Mouse (Mus musculus) spleen, adult 18-20 months (tissue): ENCODE measurements around the gene Scpep1.
A peak's percentile ranks its signal among the peaks of the same experiment; 100 is the strongest.
"Not testable (repeated sequence)": the region's sequence is repeated elsewhere in the genome, so short reads cannot be mapped to it uniquely, and the experiment has no call there.

Experiments
- DNase-seq, 2 experiments: peaks; one replicate each; pipeline ENCODE4 v3.0.0; 2022; ENCODE audit warnings: mixed read lengths in 2 of 2

Gene Scpep1

DNA sequence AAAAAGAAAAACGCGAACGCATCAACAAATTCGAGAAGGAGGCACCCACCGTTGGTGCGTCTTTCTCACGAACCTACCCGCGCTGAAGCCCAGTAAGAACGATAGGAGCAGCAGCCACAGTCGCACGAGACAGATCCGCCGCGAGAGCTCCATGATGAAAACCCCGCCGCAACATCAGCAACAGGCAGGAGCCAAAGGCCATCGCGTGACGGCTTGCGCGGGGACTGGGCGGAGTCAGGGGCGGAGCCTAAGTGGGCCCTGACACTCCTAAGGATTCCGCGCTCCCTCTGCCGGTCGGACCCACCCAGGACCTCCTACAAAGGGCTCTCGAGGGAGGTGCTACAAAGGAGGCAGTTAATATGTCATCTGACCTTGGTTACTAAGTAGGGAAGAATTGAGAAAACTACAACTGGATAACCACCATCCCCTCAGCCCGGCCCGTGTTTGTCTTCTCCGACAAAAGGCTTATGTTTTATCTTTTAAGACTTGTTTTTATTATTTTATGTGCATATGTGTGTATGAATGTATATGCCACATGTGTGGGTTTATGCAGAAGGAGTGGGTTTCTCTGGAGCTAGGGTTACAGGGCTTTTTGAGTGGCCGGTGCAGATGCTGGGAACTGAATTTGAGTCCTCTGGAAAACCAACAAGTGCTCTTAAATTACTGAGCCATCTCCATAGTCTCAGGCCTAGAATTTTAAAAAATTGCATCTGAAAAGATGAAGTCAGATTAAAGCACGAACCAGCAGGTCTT is at the start of gene Scpep1:
Scpep1 (minus strand) TSS at position 249 of the 753 bp plus-strand sequence.
- DNase-seq, result peak; percentile 95 to 99

DNA sequence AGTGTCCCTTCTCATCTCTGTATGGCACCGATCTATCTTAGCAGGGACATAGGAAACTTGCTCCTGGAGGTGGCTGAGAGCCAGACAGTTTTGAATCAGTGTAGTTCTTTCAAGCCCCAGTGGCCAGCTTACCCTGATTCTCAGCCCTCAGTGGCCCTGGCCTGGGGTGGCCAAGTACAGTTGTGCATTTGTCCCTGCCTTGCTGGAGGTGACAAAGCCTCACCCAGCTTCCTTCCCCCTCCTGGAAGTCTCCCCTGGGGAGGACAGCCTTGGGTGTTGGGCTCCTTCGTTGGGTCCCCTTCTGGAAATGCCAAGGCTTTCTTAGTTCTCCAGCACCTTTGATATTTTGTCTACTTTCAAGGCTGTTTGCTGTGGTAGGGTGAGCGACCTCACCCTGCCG is 48.5 kb upstream of the Scpep1 start:
- DNase-seq, result no peak

DNA sequence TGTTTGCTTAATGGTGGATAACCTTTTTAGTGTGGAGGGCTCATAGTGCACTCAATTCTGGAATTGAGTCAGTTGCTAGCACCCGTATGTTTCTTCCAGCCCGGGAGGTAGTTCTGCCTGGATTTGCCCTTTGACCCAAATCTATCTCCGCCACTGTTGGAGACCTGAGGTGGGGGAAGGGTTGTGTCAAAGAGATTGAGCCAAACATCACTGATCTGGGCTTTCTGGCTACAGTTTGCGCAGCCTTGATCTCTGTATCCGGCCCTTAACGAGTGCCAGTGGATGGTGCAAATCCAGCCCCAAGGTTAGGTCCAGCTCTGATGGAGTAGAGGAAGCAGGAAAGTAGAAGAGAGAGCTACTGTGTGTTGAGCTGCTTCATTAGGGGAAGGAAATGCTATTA is 47.8 kb upstream of the Scpep1 start:
- no peak for DNase-seq

DNA sequence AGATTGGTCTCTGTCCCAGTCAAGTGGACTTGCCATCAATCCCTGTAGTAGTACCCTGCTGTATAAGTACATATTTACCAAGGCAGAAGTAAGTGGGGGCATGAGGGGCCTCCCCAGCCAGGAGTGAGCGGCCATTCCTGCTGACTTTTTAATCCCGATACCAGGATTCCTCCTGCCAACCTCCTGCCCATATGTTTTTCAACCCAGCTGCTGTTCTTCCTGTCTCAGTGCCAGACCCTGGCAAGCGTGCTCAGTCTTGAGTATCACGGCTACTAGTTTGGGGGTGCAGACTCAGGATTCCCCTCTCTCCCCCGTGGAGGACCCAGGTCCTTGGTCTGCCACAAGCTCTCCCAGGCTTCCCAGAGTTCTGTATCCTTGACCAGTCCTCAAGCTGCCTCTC is 47.4 kb upstream of the Scpep1 start:
- no peak for DNase-seq

DNA sequence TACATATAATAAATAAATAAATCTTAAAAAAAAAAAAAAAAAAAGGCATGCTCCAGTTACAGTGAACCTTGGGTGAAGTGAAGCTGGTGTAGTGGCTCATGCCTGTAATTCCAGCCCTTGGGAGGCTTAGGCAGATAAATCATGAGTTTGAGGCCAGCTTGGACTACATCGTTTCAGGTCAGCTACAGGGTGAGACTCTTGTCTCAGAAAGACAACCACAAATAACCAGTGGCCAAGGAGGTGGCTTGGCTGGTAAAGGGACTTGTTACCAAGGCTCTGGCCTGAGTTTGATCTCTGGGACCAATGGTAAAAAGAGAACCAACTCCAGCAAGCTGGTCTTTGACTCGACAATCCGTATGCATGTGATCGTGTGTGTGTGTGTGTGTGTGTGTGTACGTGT is 46.8 kb upstream of the Scpep1 start:
- DNase-seq, result no peak

DNA sequence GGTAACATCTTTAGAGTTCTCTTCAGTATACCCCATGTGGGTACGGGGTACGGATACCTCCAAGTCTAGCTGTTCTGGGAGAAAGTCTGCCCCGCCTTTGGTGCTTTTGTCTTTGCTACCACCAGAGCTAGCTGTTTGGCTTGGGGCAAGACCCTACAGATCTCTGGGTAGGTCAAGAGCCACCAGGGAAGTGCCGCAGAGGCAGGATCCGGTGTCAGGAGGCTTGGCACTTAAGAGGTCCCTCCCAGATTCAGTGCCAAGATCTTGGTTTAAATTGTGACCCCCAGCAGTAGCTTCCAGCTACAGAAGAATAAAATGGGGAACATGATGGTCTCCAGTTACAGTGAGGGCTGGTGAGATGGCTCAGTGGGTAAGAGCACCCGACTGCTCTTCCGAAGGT is 46.3 kb upstream of the Scpep1 start:
- DNase-seq, result no peak

DNA sequence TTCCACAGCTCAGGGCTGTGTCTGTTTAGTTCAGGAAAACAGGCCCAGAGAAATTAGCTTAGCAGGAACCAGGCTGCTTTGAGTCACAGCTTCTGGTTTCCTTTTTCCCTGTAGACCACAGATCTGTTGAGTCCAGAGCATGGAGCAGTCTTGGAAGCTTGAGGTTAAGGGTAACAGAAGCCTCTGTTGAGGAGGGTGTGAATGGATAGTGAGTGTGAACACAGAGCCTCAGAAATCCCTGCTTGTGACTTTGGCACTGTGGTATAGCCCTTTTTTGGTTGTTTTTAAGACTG is 45.2 kb upstream of the Scpep1 start:
- no peak for DNase-seq

DNA sequence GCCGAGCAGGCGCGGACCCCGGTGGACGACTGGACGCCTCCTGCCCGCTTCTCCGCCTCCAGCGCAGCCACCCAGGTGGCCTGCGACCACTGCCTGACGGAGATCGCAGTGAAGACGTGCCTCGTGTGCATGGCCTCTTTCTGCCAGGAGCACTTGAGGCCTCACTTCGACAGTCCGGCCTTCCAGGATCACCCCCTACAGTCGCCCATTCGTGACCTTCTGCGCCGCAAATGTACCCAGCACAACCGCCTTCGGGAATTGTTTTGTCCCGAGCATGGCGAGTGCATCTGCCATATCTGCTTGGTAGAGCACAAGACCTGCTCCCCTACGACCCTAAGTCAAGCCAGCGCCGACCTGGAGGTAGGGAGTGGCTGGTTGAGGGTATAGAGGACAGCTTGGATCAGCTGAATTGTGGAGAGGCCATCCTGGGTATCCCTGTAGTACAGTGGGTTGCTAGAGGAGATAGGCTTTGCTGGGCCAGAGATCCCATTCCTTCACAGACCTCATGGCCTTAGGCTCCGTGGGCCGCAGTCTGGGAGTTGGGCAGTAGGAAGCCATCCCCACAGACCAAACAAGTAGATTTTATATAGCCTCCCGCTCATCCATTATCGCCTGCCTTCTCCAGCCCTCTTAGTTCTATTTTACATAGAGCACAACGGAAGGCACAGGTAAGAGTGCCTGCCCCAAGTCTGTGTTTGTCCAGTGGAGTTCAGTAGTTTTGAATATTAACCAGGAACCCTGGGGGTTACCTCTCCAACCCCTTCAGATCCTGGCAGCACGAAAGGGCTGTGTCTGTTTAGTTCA is 44.7 kb upstream of the Scpep1 start:
- DNase-seq, result no peak

DNA sequence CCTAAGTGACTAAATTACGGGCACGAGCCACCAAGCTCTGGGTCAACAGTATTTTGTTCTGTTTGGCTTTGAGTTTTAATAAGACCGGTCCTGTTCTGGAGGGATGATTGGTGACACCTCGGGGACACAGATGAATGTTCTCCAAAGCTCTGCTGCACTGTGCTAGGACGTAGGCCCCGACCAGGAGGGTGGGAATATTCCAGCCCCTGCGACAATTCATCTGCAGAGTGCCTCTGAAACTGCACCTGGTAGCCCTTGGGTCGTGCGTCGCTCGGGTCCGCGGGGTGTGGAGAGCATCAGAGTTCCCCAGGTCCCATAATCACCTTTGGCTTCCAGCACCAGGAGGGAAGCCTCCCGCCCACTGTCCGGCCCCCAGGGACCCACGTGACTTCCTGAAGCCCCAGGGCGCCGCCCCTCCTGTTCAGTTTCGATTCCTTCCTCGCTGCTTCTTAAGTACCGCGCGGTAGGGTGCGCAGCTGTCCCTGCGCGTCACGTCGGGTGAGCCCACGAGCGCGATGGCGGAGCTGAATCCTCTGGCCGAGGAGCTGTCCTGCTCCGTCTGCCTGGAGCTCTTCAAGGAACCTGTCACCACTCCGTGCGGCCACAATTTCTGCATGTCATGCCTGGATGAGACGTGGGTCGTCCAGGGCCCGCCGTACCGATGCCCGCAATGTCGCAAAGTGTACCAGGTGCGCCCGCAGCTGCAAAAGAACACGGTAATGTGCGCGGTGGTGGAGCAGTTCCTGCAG is 43.9 kb upstream of the Scpep1 start, which contains the start of gene Trim25:
Trim25 (plus strand) TSS at position 403 of the 749 bp plus-strand sequence.
- DNase-seq, result peak; percentile 97 to 99

DNA sequence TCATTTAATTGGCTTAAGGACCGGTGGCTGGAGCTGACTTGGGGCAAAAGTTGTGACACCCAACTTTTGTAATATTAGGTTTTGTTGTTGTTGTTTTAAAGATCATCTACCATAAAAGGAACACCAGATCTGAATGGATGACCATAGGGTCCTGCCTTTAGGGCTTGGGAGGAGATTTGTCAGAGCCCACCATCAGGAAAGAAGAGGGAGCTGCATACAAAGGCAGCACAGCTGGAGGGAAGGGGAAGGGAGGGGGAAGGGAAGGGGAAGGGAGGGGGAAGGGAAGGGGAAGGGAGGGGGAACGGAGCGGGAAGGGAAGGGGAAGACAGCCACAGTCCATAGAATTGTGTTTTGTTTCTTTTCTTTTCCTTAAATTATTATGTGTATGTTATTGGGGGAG is 43.1 kb upstream of the Scpep1 start:
- DNase-seq, result no peak

DNA sequence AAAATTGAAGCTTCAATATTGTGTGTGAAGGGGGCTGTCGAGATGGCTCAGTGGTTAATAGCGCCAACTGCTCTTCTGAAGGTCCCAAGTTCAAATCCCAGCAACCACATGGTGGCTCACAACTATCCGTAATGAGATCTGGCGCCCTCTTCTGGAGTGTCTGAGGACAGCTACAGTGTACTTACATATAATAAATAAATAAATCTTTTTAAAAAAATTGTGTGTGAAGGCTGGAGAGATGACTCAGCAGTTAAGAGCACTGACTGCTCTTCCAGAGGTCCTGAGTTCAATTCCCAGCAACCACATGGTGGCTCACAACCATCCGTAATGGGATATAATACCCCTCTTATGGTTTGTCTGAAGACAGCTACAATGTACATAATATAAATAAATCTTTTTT is 42.1 kb upstream of the Scpep1 start:
- not testable (repeated sequence) for DNase-seq

DNA sequence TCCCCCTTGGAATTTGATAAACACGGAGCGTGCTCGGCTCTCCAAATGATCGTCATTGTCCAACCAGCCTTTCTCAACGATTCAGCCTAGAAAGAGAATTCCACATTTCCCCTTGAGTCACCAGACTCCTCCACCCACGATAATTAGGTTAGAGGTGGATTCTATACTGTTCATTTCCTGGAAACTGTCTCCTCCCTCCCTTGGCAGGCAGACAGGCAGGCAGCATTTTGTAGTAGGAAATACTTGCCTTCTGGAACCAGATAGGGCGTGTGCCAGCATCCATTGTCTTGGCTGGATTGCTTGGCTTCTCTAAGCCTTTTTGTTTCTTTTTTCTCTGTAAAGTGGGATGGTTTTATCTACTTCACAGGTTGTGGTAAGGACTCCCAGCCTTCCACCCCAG is 41.2 kb upstream of the Scpep1 start:
- no peak for DNase-seq

DNA sequence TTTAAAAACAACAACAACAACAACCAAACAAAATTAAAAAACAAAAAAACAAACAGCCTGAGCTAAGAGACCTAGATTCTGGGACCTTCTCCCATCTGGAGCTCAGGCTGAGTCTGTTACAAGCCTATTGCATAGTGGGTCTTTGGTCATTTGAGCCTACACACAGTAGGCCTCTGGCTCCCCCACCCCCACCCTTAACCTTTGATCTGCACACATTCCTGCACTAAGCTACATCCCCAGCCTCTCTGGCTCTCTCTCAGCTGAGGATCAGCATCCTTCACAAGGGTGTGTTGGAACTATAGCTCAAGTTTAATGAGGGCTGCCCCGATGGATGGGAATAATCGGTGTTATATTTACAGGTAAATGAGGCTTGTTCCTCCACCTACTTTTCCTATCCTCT is 40.4 kb upstream of the Scpep1 start:
- no peak for DNase-seq

DNA sequence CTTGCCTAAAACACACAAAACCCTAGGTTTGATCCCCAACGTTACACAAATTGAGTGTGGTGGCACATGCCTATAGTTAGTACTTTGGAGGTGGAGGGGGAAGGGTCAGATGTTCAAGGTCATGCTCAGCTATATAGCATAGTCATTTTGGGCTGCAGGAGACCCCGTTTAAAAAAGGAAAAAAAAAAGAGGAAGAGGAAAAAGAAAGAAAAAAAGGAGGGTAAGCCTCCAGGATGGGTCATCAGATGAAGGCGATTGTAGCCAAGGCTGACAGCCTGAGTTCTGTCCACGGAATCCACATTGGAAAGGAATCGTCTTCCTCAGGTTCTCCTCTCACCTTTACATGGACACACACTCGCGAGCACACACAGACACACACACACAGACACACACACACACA is 39.2 kb upstream of the Scpep1 start:
- DNase-seq, result no peak

DNA sequence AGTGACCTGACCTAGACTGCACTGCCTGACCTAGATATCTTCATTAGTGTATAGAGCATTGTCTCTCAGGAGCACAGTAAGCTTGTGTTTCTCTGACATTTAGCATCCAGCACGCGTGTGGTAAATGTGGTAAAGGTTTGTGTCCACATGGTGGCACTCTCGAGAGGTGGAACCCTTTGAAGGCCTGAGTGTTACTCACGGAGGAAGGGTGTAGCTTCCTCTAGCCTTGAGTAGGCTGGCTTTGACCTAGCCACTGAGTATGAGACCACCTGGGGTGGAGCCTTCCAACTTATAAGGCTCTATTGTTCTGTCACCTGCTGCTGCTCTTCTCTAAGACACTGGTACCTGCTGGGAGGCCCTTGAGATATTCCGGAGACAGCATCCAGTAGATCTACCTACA is 38.4 kb upstream of the Scpep1 start:
- peak; percentile 62 to 74 for DNase-seq

DNA sequence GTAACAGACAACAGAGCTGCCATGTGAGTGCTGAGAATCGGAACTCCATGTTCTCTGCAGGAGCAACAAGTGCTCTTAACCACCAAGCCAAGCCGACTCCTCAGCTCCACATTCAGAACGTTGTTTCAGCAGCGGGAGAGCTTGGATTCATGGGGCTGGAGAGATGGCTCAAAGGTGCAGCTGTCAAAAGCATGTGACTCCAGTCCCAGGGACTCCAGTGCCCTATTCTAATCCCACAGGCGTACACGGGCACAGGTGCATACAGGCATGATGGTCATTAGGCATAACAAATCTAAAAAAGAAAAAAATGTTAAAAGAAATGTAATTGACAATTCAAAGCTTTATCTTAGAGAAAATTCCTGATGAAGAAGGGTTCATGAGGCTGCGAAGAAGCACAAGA is 37.9 kb upstream of the Scpep1 start:
- no peak for DNase-seq

DNA sequence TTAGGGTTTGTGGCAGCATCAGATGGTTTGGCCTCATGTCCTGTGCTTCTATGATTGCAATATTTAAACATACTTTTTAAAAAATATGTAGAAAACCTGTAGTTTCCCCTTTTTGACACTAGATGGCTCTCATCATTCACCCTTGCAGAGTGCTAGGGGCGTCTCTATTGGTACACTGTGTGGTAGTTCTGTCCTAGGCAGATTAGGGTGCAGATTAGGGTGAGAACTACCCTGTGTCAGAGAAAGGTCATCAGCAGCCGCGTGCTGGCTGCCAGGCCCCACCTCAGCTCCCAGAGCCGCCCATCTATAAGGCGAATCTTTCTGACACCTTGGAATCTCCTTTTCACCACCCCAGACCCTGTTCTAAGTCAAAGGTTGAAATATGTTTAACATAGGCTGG is 34.3 kb upstream of the Scpep1 start:
- no peak for DNase-seq

DNA sequence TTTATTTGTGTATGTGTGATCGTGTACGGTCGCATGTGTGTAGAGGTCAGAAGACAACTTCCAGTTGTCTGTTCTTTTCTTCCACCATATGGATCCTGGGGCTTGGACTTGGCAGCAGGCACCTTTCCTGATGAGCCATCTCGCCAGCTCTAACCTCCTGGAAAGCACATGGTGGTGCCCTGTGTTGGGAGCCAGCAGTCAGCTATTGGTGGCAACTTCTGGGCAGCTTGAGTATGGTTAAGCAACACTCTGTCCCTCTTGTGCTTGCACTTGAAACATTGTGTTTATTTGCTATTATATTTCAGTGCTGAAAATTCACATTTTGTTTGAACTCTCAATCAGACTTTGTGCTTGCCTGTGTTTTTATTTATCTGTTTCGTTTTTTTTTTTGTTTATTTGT is 33.7 kb upstream of the Scpep1 start:
- no peak for DNase-seq

DNA sequence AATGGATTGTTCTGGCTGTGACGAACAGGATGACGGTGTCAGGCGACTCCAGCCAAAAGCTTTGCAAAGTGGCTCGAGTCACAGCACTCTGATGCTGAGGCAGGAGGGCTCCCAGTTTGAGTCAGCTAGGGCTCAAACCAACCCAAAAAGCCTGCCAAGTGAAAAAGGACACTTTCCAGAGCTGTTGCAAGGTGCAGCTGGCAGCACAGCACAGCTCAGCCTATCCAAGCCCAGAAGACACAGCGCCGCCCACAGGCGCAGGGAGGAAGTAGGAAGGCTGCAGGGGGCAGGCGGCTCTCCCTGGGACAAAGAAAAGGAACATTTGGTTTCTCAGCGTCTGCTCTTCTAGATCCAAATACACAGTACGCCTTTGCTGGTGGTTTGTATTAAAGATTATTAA is 31.4 kb upstream of the Scpep1 start:
- no peak for DNase-seq

DNA sequence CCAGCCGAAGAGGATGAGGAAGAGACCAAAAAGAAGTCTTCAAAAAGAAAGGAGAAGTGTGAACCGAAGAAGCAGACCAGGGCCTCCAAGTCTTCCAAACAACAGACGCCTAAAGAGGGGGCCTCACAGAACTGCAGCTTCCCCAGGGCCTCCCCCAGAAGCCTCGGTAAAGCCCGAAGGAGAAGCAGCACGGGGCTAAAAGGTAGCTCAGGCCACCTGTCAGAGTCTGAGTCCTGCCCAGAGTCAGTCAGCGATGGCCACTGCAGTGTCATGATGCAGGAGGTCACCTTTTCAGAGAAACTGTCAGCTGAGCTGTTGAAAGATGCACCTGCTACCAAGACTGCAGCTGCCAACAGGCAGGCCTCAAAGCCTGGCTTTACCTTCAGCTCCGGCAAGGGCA is 26.1 kb upstream of the Scpep1 start:
- no peak for DNase-seq

DNA sequence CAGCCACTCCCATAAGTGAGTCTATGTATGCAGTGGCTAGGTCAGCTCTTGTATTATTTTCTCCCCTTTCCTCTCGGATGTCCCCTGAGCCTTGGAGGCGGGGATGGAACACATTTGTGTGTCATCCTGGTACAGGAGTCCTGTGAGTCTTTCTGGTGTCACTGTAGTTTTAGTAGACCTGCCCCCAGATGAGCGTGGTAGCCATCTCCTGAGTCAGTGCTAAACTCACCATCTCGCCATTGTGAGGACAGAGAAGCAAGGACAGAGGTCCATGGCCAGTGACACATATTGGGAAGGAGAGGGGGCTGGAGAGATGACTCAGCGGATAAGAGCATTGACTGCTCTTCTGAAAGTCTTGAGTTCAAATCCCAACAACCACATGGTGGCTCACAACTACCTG is 21.9 kb upstream of the Scpep1 start:
- no peak for DNase-seq

DNA sequence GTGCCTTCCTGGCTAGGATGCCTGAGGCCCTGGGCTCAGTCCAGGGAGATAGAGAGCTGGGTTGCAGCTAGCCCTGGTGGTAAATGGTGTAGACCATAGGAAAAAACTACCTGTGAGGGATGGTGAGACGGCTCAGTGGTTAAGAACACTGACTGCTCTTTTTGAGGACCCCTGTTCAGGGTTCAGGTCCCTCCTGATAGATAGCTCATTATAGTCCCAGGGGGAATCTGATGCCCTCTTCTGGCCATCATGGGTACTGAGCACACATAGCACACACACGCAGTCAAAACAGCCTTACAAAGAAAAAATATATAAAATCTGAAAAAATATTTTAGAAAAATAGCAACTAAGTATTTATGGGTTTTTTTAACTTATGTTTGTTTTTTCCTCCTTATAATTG is 21.1 kb upstream of the Scpep1 start:
- DNase-seq, result no peak

DNA sequence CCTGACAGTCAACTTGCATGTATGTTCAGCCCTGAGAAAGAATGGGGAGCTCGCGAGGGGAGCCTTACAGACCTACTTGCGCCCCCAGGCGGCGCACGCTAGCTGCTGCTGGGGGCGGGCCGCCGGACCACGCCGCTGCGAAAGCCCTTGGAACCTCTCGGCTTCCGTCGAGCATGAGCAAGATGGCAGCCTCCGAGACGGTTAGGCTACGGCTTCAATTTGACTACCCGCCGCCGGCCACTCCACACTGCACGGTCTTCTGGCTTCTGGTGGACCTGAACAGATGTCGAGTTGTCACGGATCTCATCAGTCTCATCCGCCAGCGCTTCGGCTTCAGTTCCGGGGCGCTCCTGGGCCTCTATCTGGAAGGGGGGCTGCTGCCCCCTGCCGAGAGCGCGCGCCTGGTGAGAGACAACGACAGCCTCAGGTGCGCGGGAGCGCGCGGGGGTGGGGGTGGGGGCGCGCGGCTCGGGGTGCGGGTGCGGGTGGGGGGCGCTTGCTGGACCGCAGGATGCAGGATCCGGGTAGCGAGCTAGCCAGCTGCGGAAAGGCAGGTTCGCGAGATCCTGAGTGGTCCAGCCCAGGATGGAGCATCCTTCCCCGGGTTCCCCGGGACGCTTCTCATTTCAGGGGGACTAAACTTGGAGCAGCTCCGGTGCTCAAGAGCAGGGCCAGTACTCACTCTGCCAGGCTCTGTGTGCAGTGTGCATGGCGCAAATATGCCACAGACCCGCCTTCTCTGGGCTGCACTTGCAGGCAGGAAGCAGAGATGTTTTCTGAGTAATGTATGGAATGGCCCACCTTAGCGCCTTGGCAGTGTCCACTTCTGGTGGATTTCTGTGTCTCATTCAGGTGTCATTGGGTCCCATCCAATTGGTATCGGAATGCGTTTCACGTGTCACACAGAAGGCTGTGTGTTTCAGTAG is 18.8 kb upstream of the Scpep1 start:
- peak; percentile 81 to 91 for DNase-seq
